Mouse (Mus musculus): ENCODE data around the gene Olfr868. TPM values are rescaled to one million over a fixed set of nuclear protein-coding genes. Genes with fewer than 3 reads are reported as not detected.

Olfr868 gene
- polyA plus RNA-seq (2012; rRNA removed), result not detected in 2 replicates

DNA sequence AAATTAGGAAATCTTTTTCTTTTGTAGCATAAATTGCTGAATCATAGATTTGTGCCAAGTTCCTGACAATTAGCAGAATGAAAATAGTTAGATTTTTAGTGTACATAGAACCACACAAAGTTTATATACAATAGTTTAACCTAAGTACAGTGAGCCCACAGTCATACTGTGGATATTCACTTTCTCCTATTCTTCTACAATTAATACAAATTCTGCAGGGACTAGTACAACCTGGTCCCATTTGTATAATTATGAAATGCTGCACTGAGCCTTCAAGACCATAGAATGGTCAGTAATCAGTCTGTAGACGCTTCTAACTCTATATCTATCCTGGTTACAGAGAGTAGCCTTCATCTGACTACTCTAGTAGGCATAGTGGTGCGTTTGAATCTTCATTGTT is at the start of gene Olfr868:
Gene Olfr868 (plus strand): TSS at position 301 of the 400 bp plus-strand sequence.
- Histone ChIP-seq H3K4me1 (ENCODE audit: control insufficient read depth, insufficient read depth, low read length) (no peaks in the 10 kb centered on the region), H3K27ac (ENCODE audit: insufficient read depth, low read depth, low read length) (no peak within 1 kb of the TSS), H3K27me3 (replicated peaks; ENCODE audit: control insufficient read depth, insufficient read depth, low read length) (no peaks in the 10 kb centered on the region), H3K4me3 (ENCODE audit: insufficient read depth, low read depth, low read length) (no peak within 1 kb of the TSS), H3K36me3 (ENCODE audit: control insufficient read depth, insufficient read depth, low read length) (no peaks in the 10 kb centered on the region)
- 34% methylated on average over 2 of the region's 2 CpGs for WGBS
- no peak for TF ChIP-seq CTCF (conservative IDR thresholded peaks at IDR 0.05; ENCODE audit: insufficient read depth, insufficient read length, low read depth, low read length)
- TF ChIP-seq POLR2A (IDR thresholded peaks at IDR 0.05; ENCODE audit: low read depth, low read length), result no peak
- no peak for DNase-seq

DNA sequence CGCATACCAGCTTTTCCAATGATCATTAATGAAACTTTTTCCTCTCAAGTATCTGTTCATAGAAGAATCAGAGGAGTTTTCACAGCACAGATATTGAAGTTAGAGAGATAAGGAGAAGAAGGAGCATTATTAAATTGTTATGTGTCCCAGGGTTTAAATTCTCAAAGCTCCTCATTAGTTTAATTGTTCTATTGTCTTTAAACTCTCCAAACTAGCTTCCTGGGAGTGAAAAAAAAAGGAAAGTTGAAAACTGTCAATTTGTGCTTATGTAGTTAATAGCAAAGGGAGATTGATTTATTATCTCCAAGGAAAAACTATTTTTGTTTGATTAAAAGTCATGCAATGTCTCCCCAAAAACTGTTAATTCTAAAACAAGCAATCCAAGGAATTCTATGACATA is 41.0 kb upstream of the Olfr868 start, which contains the start of gene Olfr867:
Gene Olfr867 (minus strand): TSS at position 101 of the 400 bp plus-strand sequence.
- no peak within 1 kb of the TSS for H3K27ac ChIP-seq (ENCODE audit: insufficient read depth, low read depth, low read length)
- no peaks in the 10 kb centered on the region for H3K36me3 ChIP-seq (ENCODE audit: control insufficient read depth, insufficient read depth, low read length)
- 67% methylated on average over 1 of the region's 1 CpGs for WGBS
- no peak for DNase-seq
- no peaks in the 10 kb centered on the region for H3K4me1 ChIP-seq (ENCODE audit: control insufficient read depth, insufficient read depth, low read length)
- H3K27me3 ChIP-seq (replicated peaks; ENCODE audit: control insufficient read depth, insufficient read depth, low read length), result no peaks in the 10 kb centered on the region
- no peak for TF ChIP-seq CTCF (conservative IDR thresholded peaks at IDR 0.05; ENCODE audit: insufficient read depth, insufficient read length, low read depth, low read length)
- TF ChIP-seq POLR2A (IDR thresholded peaks at IDR 0.05; ENCODE audit: low read depth, low read length), result no peak
- no peak within 1 kb of the TSS for H3K4me3 ChIP-seq (ENCODE audit: insufficient read depth, low read depth, low read length)

DNA sequence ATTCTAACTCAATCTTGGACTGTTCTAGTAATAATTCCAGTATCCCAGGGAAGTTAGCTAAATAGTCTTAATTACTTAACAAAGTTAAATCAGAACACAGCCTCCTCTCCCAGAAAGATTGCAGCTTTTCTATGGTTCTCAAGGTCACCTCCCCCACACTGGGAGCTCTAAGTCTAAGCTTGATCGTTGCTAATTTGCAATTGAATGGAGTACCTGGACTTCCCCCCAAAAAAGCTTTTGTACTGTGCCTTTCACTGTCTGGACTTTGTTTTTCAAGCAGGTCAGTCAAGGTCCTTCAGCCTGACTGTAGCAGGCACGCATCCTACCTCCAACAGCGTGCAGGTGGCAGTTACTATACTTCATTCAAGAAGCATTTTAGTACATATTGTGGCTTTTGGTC is 28.2 kb upstream of the Olfr868 start:
- TF ChIP-seq CTCF (conservative IDR thresholded peaks at IDR 0.05; ENCODE audit: insufficient read depth, insufficient read length, low read depth, low read length) (no peak), POLR2A (IDR thresholded peaks at IDR 0.05; ENCODE audit: low read depth, low read length) (no peak)
- H3K36me3 ChIP-seq (ENCODE audit: control insufficient read depth, insufficient read depth, low read length), result no peaks in the 10 kb centered on the region
- H3K27me3 ChIP-seq (replicated peaks; ENCODE audit: control insufficient read depth, insufficient read depth, low read length), result no peaks in the 10 kb centered on the region
- WGBS, result 67% methylated on average over 3 of the region's 3 CpGs
- no peaks in the 10 kb centered on the region for H3K4me1 ChIP-seq (ENCODE audit: control insufficient read depth, insufficient read depth, low read length)
- no peak overlapping the region for H3K4me3 ChIP-seq (ENCODE audit: insufficient read depth, low read depth, low read length)
- no peak for DNase-seq
- no peak overlapping the region for H3K27ac ChIP-seq (ENCODE audit: insufficient read depth, low read depth, low read length)

GRCm38 (mm10) chr9:20071291-20071690 is 27.1 kb upstream of the Olfr868 start:
- Histone ChIP-seq H3K4me3 (ENCODE audit: insufficient read depth, low read depth, low read length) (no peak overlapping the region), H3K36me3 (ENCODE audit: control insufficient read depth, insufficient read depth, low read length) (no peaks in the 10 kb centered on the region), H3K4me1 (ENCODE audit: control insufficient read depth, insufficient read depth, low read length) (no peaks in the 10 kb centered on the region), H3K27ac (ENCODE audit: insufficient read depth, low read depth, low read length) (no peak overlapping the region), H3K27me3 (replicated peaks; ENCODE audit: control insufficient read depth, insufficient read depth, low read length) (no peaks in the 10 kb centered on the region)
- DNase-seq, result no peak
- TF ChIP-seq POLR2A (IDR thresholded peaks at IDR 0.05; ENCODE audit: low read depth, low read length) (no peak), CTCF (conservative IDR thresholded peaks at IDR 0.05; ENCODE audit: insufficient read depth, insufficient read length, low read depth, low read length) (no peak)
- WGBS, result 83% methylated on average over 1 of the region's 1 CpGs

DNA sequence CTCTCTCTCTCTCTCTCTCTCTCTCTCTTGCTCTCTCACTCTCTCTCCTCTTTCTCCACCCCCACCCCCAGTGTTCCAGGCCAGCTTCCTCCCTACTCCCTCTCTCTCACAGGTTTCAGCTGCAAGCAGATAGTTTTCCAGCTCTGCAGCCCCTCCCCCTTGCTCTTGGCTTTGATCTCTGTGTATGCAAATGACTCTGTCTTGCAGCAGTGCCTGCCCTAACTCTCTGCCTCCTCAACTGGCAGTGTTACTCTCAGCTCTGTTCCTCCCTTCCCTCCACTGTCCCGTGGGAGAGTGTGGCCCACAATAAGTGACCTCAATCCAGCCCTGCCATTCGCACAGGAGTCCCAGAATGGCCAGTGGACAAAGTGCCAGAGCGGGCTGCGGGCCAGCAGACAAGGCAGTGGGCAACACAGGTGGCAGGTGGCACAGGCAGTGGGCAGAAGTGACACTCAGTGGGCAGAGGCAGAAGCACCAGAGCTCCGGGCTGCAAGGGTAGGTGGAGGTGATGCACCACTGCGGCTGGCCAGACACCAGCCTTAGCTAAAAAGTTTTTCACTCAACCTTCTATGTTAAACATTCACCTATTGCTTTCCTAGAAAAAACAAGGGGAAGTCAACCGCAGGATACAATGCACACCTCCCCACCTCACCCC is 24.8 kb upstream of the Olfr868 start:
- Histone ChIP-seq H3K27ac (ENCODE audit: insufficient read depth, low read depth, low read length) (no peak overlapping the region), H3K36me3 (ENCODE audit: control insufficient read depth, insufficient read depth, low read length) (no peaks in the 10 kb centered on the region), H3K4me3 (ENCODE audit: insufficient read depth, low read depth, low read length) (no peak overlapping the region), H3K27me3 (replicated peaks; ENCODE audit: control insufficient read depth, insufficient read depth, low read length) (no peaks in the 10 kb centered on the region), H3K4me1 (ENCODE audit: control insufficient read depth, insufficient read depth, low read length) (no peaks in the 10 kb centered on the region)
- peak; percentile 12 for DNase-seq
- WGBS, result 51% methylated on average over 7 of the region's 7 CpGs
- no peak for TF ChIP-seq POLR2A (IDR thresholded peaks at IDR 0.05; ENCODE audit: low read depth, low read length)
- no peak for TF ChIP-seq CTCF (conservative IDR thresholded peaks at IDR 0.05; ENCODE audit: insufficient read depth, insufficient read length, low read depth, low read length)

GRCm38 (mm10) chr9:20128709-20129108 is 30.3 kb downstream of the Olfr868 start, which contains the start of gene Olfr869:
Gene Olfr869, plus strand, starts transcription at chr9:20129009.
- no peak for DNase-seq
- 78% methylated on average over 2 of the region's 2 CpGs for WGBS
- TF ChIP-seq CTCF (conservative IDR thresholded peaks at IDR 0.05; ENCODE audit: insufficient read depth, insufficient read length, low read depth, low read length) (no peak), POLR2A (IDR thresholded peaks at IDR 0.05; ENCODE audit: low read depth, low read length) (no peak)

DNA sequence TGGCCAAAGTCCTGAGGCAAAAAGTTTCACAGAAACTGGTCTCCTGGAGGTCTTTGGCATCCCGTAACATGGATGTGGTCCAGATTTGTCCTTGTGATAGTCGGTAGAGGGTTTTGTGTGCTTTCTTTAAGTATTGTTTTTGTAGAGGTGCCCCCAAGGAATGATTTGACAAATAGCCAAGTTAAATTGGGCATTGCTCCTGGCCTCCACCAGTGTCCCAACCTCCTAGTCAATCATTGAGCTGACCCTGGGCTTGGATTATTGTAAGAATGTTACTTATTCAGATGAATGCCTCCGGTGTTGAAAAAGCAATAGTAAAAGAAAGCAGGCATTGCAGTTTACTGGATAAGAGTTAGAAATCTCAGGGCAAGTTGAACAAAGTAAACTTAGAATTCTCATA is 51.3 kb downstream of the Olfr868 start:
- Histone ChIP-seq H3K27ac (ENCODE audit: insufficient read depth, low read depth, low read length) (no peak overlapping the region), H3K4me3 (ENCODE audit: insufficient read depth, low read depth, low read length) (no peak overlapping the region), H3K4me1 (ENCODE audit: control insufficient read depth, insufficient read depth, low read length) (peaks cover 3% of the 10 kb centered on the region; the same call in 1 of the 2 replicates), H3K27me3 (replicated peaks; ENCODE audit: control insufficient read depth, insufficient read depth, low read length) (no peaks in the 10 kb centered on the region), H3K36me3 (ENCODE audit: control insufficient read depth, insufficient read depth, low read length) (no peaks in the 10 kb centered on the region)
- WGBS, result 64% methylated on average over 3 of the region's 3 CpGs
- peak; percentile 69 for DNase-seq
- TF ChIP-seq POLR2A (IDR thresholded peaks at IDR 0.05; ENCODE audit: low read depth, low read length) (no peak), CTCF (conservative IDR thresholded peaks at IDR 0.05; ENCODE audit: insufficient read depth, insufficient read length, low read depth, low read length) (no peak)

More at GRCm38 (mm10) chr9:20128709-20129108, 30.3 kb downstream of the Olfr868 start, which contains the start of gene Olfr869:
- H3K4me1 ChIP-seq (ENCODE audit: control insufficient read depth, insufficient read depth, low read length), result no peaks in the 10 kb centered on the region
- H3K36me3 ChIP-seq (ENCODE audit: control insufficient read depth, insufficient read depth, low read length), result no peaks in the 10 kb centered on the region
- H3K27me3 ChIP-seq (replicated peaks; ENCODE audit: control insufficient read depth, insufficient read depth, low read length), result no peaks in the 10 kb centered on the region
- no peak within 1 kb of the TSS for H3K4me3 ChIP-seq (ENCODE audit: insufficient read depth, low read depth, low read length)
- no peak within 1 kb of the TSS for H3K27ac ChIP-seq (ENCODE audit: insufficient read depth, low read depth, low read length)

Other genes starting within 250 kb of the Olfr868 start
- not detected in 2 replicates for gene Olfr860, start 248.9 kb upstream of the Olfr868 start, polyA plus RNA-seq (2012; rRNA removed)
- not detected in 2 replicates for gene Olfr862, start 210.6 kb upstream of the Olfr868 start, polyA plus RNA-seq (2012; rRNA removed)
- not detected in 2 replicates for gene Olfr77, start 181.8 kb upstream of the Olfr868 start, polyA plus RNA-seq (2012; rRNA removed)
- gene Olfr866, start 70.6 kb upstream of the Olfr868 start, polyA plus RNA-seq (2012; rRNA removed), result not detected in 2 replicates
- not detected in 2 replicates for gene Olfr867, start 41.1 kb upstream of the Olfr868 start, polyA plus RNA-seq (2012; rRNA removed)
- gene Olfr869, start 30.4 kb downstream of the Olfr868 start, polyA plus RNA-seq (2012; rRNA removed), result not detected in 2 replicates
- not detected in 2 replicates for gene Olfr870, start 75.4 kb downstream of the Olfr868 start, polyA plus RNA-seq (2012; rRNA removed)
- gene Olfr871, start 113.6 kb downstream of the Olfr868 start, polyA plus RNA-seq (2012; rRNA removed), result not detected in 2 replicates
- not detected in 2 replicates for gene Olfr872, start 138.5 kb downstream of the Olfr868 start, polyA plus RNA-seq (2012; rRNA removed)
- gene Olfr39, start 183.7 kb downstream of the Olfr868 start, polyA plus RNA-seq (2012; rRNA removed), result not detected in 2 replicates
- not detected in 2 replicates for gene Olfr873, start 199.9 kb downstream of the Olfr868 start, polyA plus RNA-seq (2012; rRNA removed)
- gene Olfr18, start 237.5 kb downstream of the Olfr868 start, polyA plus RNA-seq (2012; rRNA removed), result 0.06 TPM in 1 of 2 replicates, not detected in the other

All from kidney, adult 2 months (tissue).